Mouse (Mus musculus) midbrain, embryonic 10.5 days (tissue): ENCODE data around the gene Hdac8. TPM values are rescaled to one million over a fixed set of nuclear protein-coding genes. Genes with fewer than 3 reads are reported as not detected.
A peak's percentile ranks its signal among the peaks of the same experiment; 100 is the strongest.

Source experiments
- DNase-seq: peaks from one replicate; pipeline ENCODE4 v3.0.0-alpha.2; 2017; ENCODE audit warnings: low spot score
- H3K27ac ChIP-seq: fragments of 300-500 bp; sonication (generic); replicated peaks from 2 replicates; pipeline ENCODE4 v1.5.1; 2016; ENCODE audit warnings: mild to moderate bottlenecking
- H3K27me3 ChIP-seq: fragments of 300-500 bp; sonication (generic); 2 replicates; pipeline ENCODE4 v1.6.1; 2016; ENCODE audit warnings: low read depth, mild to moderate bottlenecking; ENCODE audit not compliant: poor library complexity, severe bottlenecking
- H3K36me3 ChIP-seq: fragments of 300-500 bp; sonication (generic); 2 replicates; pipeline ENCODE4 v1.6.1; 2016; ENCODE audit warnings: mild to moderate bottlenecking, moderate library complexity
- H3K4me1 ChIP-seq: fragments of 300-500 bp; sonication (generic); 2 replicates; pipeline ENCODE4 v1.6.1; 2016
- H3K4me3 ChIP-seq: fragments of 300-500 bp; sonication (generic); 2 replicates; pipeline ENCODE4 v1.5.1; 2016; ENCODE audit warnings: mild to moderate bottlenecking, moderate library complexity
- H3K9me3 ChIP-seq: fragments of 300-500 bp; sonication (generic); replicated peaks from 2 replicates; pipeline ENCODE4 v1.6.1; 2016; ENCODE audit warnings: mild to moderate bottlenecking
- WGBS: fragments of 180-500 bp; shearing (Covaris S2); methylation state at CpG from one replicate; pipeline ENCODE4 v1.1.7; 2016; 5-methylcytosine and 5-hydroxymethylcytosine counted together
- microRNA-seq: library from miRNA; unstranded; fragments of <30 nt; microRNA quantifications from one replicate; pipeline ENCODE4, GENCODE M21; 2017
- polyA plus RNA-seq: library from polyadenylated mRNA; unstranded; fragments of >200 nt; fragmentation: Nextera tagmentation; extraction: Ambion mirVana; gene quantifications from 2 replicates; pipeline ENCODE4 v1.2.1, GENCODE M21; 2016

The Hdac8 gene
- polyA plus RNA-seq, 1 experiment from 2014 or later, result 7.8 TPM

- DNase-seq, result peak; percentile 41
- H3K27me3 ChIP-seq, result peaks cover 99% of the 10 kb centered on the region
- H3K36me3 ChIP-seq, result no peaks in the 10 kb centered on the region
- WGBS, result 24% methylated on average over 24 of the region's 24 CpGs
- H3K4me1 ChIP-seq, result peaks cover 22% of the 10 kb centered on the region
- peak overlapping the region; percentile 71; the same call in 1 of the 2 replicates for H3K27ac ChIP-seq
- H3K9me3 ChIP-seq, result no peaks in the 10 kb centered on the region; the same call in 1 of the 2 replicates
- H3K4me3 ChIP-seq, result peak overlapping the region; percentile 64
These were observed 254.3 kb downstream of the Hdac8 start for GRCm38 (mm10) chrX:102250891-102251170.

DNA sequence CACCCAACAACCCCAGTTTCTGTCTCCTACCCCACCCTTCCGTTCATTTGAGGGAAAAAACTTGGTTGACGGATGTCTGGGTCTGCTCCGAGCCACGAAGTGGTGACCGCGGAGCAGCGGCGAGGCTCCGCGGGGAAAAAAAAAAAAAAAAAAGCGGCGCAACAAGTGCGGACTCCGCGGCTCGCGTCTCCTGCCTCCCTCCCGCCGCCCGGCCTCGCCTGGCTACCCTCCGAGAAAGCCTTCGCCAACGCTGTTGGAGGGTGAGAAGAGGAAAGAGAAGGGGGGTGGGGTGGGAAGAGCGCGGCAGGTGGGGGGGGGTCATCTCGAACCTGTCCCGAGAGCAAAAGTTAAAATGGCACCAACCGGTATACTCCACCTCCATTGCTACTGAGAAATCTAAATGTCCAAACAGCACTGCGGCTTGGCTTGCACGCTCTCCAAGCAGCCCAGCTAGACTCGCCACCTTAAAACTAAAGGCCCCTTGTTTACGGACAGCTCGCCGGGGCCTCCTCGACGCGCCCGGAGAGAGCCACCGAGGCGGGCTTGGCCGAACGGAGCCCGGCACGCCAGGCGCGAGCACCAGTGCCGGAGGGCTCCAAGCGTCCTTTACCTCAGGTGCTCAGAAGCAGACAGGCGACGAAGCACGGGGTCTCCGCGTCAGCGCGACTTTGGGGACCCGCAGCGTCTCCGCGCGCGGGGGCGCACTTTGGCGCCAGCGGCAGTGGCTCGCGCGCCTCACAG lies 254.8 kb downstream of the Hdac8 start:
- Histone ChIP-seq H3K9me3 (no peaks in the 10 kb centered on the region; the same call in 1 of the 2 replicates), H3K27me3 (peaks cover 97% of the 10 kb centered on the region), H3K27ac (no peak overlapping the region), H3K36me3 (no peaks in the 10 kb centered on the region), H3K4me3 (peak overlapping the region; percentile 64), H3K4me1 (peaks cover 22% of the 10 kb centered on the region)
- 17% methylated on average over 59 of the region's 68 CpGs for WGBS
- DNase-seq, result no peak

- no peak overlapping the region for H3K4me3 ChIP-seq
- no peaks in the 10 kb centered on the region for H3K36me3 ChIP-seq
- H3K9me3 ChIP-seq, result no peaks in the 10 kb centered on the region
- DNase-seq, result no peak
- H3K4me1 ChIP-seq, result no peaks in the 10 kb centered on the region
- H3K27me3 ChIP-seq, result peaks cover 79% of the 10 kb centered on the region
- H3K27ac ChIP-seq, result no peak overlapping the region
- WGBS, result 63% methylated on average over 2 of the region's 2 CpGs
These were observed 260.8 kb downstream of the Hdac8 start for GRCm38 (mm10) chrX:102244334-102244733.

Small RNAs within 50 kb of the gene (microRNA-seq; reads per million reads assigned to microRNA genes)
- not detected for gene Gm26318

Other genes starting within 250 kb of the Hdac8 start
- 5.2 and 7.0 TPM in 2 replicates for gene Phka1, start 138.9 kb upstream of the Hdac8 start, polyA plus RNA-seq
- gene Gm3880, start 181.6 kb upstream of the Hdac8 start, polyA plus RNA-seq, result not detected in 2 replicates
- gene Gm9112, start 202.3 kb upstream of the Hdac8 start, polyA plus RNA-seq, result not detected in 2 replicates
- gene Dmrtc1b, start 202.5 kb upstream of the Hdac8 start, polyA plus RNA-seq, result not detected in 2 replicates